Mouse (Mus musculus) B cell, adult 62 days (primary cell): ENCODE results near the gene Gm13272. TPM values are rescaled to one million over a fixed set of nuclear protein-coding genes. Genes with fewer than 3 reads are reported as not detected.

Experiments used
- total RNA-seq: library from RNA; stranded (reverse); gene quantifications from 4 replicates; pipeline ENCODE4 v1.2.4, GENCODE M21; 2023

The Gm13272 gene
- not detected in 4 replicates for total RNA-seq

GRCm38 (mm10) chr4:88779550-88779949, at the start of gene Gm13272:
Gm13272 (plus strand) TSS chr4:88779850.

GRCm38 (mm10) chr4:88754818-88755340, 24.8 kb upstream of the Gm13272 start, which contains the start of gene Gm13271:
Gm13271 (plus strand) TSS chr4:88754868.

GRCm38 (mm10) chr4:88759610-88760268, 19.9 kb upstream of the Gm13272 start, which contains the start of gene Gm13283:
Gm13283 (plus strand) TSS chr4:88760119.

GRCm38 (mm10) chr4:88773534-88773933, 6.1 kb upstream of the Gm13272 start, which contains the start of gene Gm13290:
Gm13290 (plus strand) TSS chr4:88773834.

GRCm38 (mm10) chr4:88776622-88777021, 3.0 kb upstream of the Gm13272 start, which contains the start of gene Gm13289:
Gm13289 (plus strand) TSS chr4:88776922.

GRCm38 (mm10) chr4:88781831-88782230, 2.2 kb downstream of the Gm13272 start, which contains the start of gene Ifnz:
Ifnz (plus strand) TSS chr4:88782131.

GRCm38 (mm10) chr4:88785409-88785808, 5.8 kb downstream of the Gm13272 start, which contains the start of gene Gm13276:
Gm13276 (plus strand) TSS chr4:88785709.

GRCm38 (mm10) chr4:88788402-88788801, 8.8 kb downstream of the Gm13272 start, which contains the start of gene Gm13277:
Gm13277 (plus strand) TSS chr4:88788632.

DNA sequence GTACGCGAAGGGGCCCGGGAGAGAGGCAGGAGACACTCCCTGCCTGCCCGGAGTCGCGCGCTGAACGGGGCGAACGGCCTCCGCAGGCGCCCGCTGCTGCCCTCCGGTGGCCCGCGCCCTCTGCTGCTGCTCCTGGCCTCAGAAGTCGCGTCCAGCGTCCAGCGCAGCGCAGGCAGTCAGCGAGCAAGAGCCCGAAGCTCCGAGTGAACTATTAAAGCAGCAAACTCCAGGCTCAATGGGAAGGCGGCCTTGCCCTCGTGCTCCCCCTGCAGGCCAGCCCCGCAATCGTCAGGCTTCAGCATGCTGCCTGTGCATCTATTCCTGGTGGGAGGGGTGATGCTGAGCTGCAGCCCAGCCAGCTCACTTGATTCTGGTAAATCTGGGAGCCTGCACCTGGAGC, 11.6 kb downstream of the Gm13272 start, which contains the start of gene Gm13278:
Gene Gm13278, plus strand, starts transcription at position 301 of the 400 bp plus-strand sequence.

DNA sequence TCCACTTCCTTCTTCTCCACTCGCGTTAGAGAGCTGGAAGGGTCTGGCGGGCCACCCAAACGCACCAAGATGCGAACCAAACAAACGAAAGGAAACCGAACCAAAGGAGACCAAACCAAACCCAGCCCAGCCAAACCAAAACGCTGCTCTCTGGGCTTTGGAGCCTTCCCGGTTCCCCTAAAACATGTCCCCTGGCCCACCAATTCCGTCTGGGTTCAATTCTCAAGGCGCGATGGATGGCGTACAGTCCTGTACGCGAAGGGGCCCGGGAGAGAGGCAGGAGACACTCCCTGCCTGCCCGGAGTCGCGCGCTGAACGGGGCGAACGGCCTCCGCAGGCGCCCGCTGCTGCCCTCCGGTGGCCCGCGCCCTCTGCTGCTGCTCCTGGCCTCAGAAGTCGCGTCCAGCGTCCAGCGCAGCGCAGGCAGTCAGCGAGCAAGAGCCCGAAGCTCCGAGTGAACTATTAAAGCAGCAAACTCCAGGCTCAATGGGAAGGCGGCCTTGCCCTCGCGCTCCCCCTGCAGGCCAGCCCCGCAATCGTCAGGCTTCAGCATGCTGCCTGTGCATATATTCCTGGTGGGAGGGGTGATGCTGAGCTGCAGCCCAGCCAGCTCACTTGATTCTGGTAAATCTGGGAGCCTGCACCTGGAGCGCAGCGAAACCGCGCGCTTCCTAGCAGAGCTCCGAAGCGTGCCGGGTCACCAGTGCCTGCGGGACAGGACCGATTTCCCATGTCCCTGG, 14.5 kb downstream of the Gm13272 start, which contains the start of gene Gm13275:
Gene Gm13275, plus strand, starts transcription at position 552 of the 740 bp plus-strand sequence.

DNA sequence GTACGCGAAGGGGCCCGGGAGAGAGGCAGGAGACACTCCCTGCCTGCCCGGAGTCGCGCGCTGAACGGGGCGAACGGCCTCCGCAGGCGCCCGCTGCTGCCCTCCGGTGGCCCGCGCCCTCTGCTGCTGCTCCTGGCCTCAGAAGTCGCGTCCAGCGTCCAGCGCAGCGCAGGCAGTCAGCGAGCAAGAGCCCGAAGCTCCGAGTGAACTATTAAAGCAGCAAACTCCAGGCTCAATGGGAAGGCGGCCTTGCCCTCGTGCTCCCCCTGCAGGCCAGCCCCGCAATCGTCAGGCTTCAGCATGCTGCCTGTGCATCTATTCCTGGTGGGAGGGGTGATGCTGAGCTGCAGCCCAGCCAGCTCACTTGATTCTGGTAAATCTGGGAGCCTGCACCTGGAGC, 17.4 kb downstream of the Gm13272 start, which contains the start of gene Gm13279:
Gene Gm13279, plus strand, starts transcription at position 301 of the 400 bp plus-strand sequence.

GRCm38 (mm10) chr4:88799365-88799764, 19.7 kb downstream of the Gm13272 start, which contains the start of gene Gm13285:
Gm13285 (plus strand) TSS chr4:88799665.

DNA sequence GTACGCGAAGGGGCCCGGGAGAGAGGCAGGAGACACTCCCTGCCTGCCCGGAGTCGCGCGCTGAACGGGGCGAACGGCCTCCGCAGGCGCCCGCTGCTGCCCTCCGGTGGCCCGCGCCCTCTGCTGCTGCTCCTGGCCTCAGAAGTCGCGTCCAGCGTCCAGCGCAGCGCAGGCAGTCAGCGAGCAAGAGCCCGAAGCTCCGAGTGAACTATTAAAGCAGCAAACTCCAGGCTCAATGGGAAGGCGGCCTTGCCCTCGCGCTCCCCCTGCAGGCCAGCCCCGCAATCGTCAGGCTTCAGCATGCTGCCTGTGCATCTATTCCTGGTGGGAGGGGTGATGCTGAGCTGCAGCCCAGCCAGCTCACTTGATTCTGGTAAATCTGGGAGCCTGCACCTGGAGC, 23.3 kb downstream of the Gm13272 start, which contains the start of gene Gm13287:
Gene Gm13287, plus strand, starts transcription at position 301 of the 400 bp plus-strand sequence.

GRCm38 (mm10) chr4:88805231-88805630, 25.6 kb downstream of the Gm13272 start, which contains the start of gene Gm13288:
Gm13288 (plus strand) TSS chr4:88805531.

DNA sequence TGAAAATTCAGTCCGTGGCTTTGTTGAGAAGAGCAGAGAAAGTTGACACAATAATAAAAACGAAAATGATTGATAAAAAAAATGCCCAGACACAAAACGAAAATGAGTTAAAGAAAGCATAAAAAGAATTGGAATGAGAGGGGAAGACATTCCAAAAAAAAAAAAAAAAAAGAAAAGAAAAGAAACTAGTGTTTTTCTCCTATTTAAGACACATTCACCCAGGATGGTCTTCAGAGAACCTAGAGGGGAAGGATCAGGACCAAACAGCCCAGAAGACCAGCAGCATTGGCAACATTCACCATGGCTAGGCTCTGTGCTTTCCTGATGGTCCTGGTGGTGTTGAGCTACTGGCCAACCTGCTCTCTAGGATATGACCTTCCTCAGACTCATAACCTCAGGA, 36.3 kb downstream of the Gm13272 start, which contains the start of gene Ifna7:
Gene Ifna7, plus strand, starts transcription at position 301 of the 400 bp plus-strand sequence.

DNA sequence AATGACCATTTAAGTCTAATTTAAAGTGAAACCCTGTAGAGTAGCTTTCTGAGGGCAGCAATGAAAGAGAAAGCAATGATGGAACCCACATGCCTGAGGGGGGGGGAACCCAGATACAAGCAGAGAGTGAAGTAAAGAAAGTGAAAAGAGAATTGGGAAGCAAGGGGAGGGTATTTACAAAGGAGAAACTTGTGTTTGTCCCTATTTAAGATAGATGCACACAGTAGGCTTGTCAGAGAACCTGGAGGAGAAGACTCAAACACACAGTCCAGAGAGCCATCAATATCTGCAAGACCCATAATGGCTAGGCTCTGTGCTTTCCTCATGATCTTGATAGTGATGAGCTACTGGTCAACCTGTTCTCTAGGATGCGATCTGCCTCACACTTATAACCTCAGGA, 40.0 kb downstream of the Gm13272 start, which contains the start of gene Ifna11:
Gene Ifna11, plus strand, starts transcription at position 301 of the 400 bp plus-strand sequence.

GRCm38 (mm10) chr4:88827116-88827515, 47.5 kb downstream of the Gm13272 start, which contains the start of gene Ifna6:
Ifna6 (plus strand) TSS chr4:88827416.

Other genes with a start within 250 kb of the Gm13272 start
- gene Ifna15, start 221.6 kb upstream of the Gm13272 start, total RNA-seq: not detected in 4 replicates
- gene Ifna14, start 208.1 kb upstream of the Gm13272 start, total RNA-seq: not detected in 4 replicates
- gene Ifna9, start 187.5 kb upstream of the Gm13272 start, total RNA-seq: not detected in 4 replicates
- not detected in 4 replicates for gene Ifna12, start 176.5 kb upstream of the Gm13272 start, total RNA-seq
- not detected in 4 replicates for gene C87499, start 145.4 kb upstream of the Gm13272 start, total RNA-seq
- not detected in 4 replicates for gene Ifna13, start 135.4 kb upstream of the Gm13272 start, total RNA-seq
- gene Ifna16, start 102.9 kb upstream of the Gm13272 start, total RNA-seq: not detected in 4 replicates
- not detected in 4 replicates for gene Ifna2, start 95.9 kb upstream of the Gm13272 start, total RNA-seq
- not detected in 4 replicates for gene Ifnab, start 88.5 kb upstream of the Gm13272 start, total RNA-seq
- gene Gm26566, start 58.0 kb upstream of the Gm13272 start, total RNA-seq: not detected in 4 replicates
- gene Klhl9, start 57.4 kb upstream of the Gm13272 start, total RNA-seq: 14.4 to 16.1 TPM (median 15.0 TPM) in 4 replicates
- gene Gm13271, start 25.0 kb upstream of the Gm13272 start, total RNA-seq: not detected in 4 replicates
- gene Gm13283, start 19.7 kb upstream of the Gm13272 start, total RNA-seq: not detected in 4 replicates
- gene Gm13290, start 6.0 kb upstream of the Gm13272 start, total RNA-seq: not detected in 4 replicates
- not detected in 4 replicates for gene Gm13289, start 2.9 kb upstream of the Gm13272 start, total RNA-seq
- not detected in 4 replicates for gene Ifnz, start 2.3 kb downstream of the Gm13272 start, total RNA-seq
- not detected in 4 replicates for gene Gm13276, start 5.9 kb downstream of the Gm13272 start, total RNA-seq
- not detected in 4 replicates for gene Gm13277, start 8.8 kb downstream of the Gm13272 start, total RNA-seq
- not detected in 4 replicates for gene Gm13278, start 11.7 kb downstream of the Gm13272 start, total RNA-seq
- not detected in 4 replicates for gene Gm13275, start 14.6 kb downstream of the Gm13272 start, total RNA-seq
- not detected in 4 replicates for gene Gm13279, start 17.5 kb downstream of the Gm13272 start, total RNA-seq
- not detected in 4 replicates for gene Gm13285, start 19.8 kb downstream of the Gm13272 start, total RNA-seq
- gene Gm13287, start 23.4 kb downstream of the Gm13272 start, total RNA-seq: not detected in 4 replicates
- gene Gm13288, start 25.7 kb downstream of the Gm13272 start, total RNA-seq: not detected in 4 replicates
- gene Ifna7, start 36.4 kb downstream of the Gm13272 start, total RNA-seq: not detected in 4 replicates
- not detected in 4 replicates for gene Ifna11, start 40.1 kb downstream of the Gm13272 start, total RNA-seq
- not detected in 4 replicates for gene Ifna6, start 47.6 kb downstream of the Gm13272 start, total RNA-seq
- not detected in 4 replicates for gene Ifna5, start 55.7 kb downstream of the Gm13272 start, total RNA-seq
- not detected in 4 replicates for gene Ifna4, start 62.0 kb downstream of the Gm13272 start, total RNA-seq
- gene Ifna1, start 70.2 kb downstream of the Gm13272 start, total RNA-seq: not detected in 4 replicates
- not detected in 4 replicates for gene Ifne, start 100.4 kb downstream of the Gm13272 start, total RNA-seq